Mouse (Mus musculus) hematopoietic stem cell, adult 5-6 weeks (primary cell): ENCODE data around the gene Gzmb. TPM values are rescaled to one million over a fixed set of nuclear protein-coding genes. Genes with fewer than 3 reads are reported as not detected.
"Not testable (repeated sequence)": the region's sequence is repeated elsewhere in the genome, so short reads cannot be mapped to it uniquely, and the experiment has no call there.

Experiments used
- ATAC-seq, 2 experiments: fragments of 125-278 bp in 1 of 2; replicated peaks in 1 of 2; 2 replicates each; pipeline ENCODE4 v1.8.0; 2016 to 2017; ENCODE audit warnings: inconsistent platforms in 2 of 2, mild to moderate bottlenecking in 2 of 2, moderate number of reproducible peaks in 2 of 2, low read depth in 1 of 2, moderate TSS enrichment in 1 of 2; ENCODE audit not compliant: low FRiP score in 2 of 2, poor library complexity in 2 of 2, severe bottlenecking in 2 of 2, insufficient read depth in 1 of 2, low TSS enrichment in 1 of 2
- total RNA-seq: library from RNA; stranded (forward); fragments of 172-1452, 232-1000 nt; gene quantifications from 2 replicates; pipeline ENCODE4 v1.2.3, GENCODE M21; 2017

The Gzmb gene
- total RNA-seq, result 0.99 and 1.3 TPM in 2 replicates

GRCm38 (mm10) chr14:56262153-56262552, at the start of gene Gzmb:
Gene Gzmb, minus strand, starts transcription at chr14:56262260.
- peak; percentile 66 to 76; a peak in 3 of 4 replicates for ATAC-seq

GRCm38 (mm10) chr14:56311801-56312200, 49.7 kb upstream of the Gzmb start:
- not testable (repeated sequence) for ATAC-seq

- ATAC-seq, result no peak
Observed at GRCm38 (mm10) chr14:56310238-56310637, 48.2 kb upstream of the Gzmb start.

GRCm38 (mm10) chr14:56304149-56304548, 42.1 kb upstream of the Gzmb start:
- peak; percentile 60 to 82; a peak in 3 of 4 replicates for ATAC-seq

- peak in 1 of 2 experiments; percentile 56; a peak in 1 of 4 replicates for ATAC-seq
Observed at GRCm38 (mm10) chr14:56303506-56304025, 41.5 kb upstream of the Gzmb start.

GRCm38 (mm10) chr14:56302091-56302490, 40.0 kb upstream of the Gzmb start:
- no peak for ATAC-seq

GRCm38 (mm10) chr14:56296786-56297185, 34.7 kb upstream of the Gzmb start:
- 0 out of 4 replicates have a peak, but pooled peaks of 1 of the 2 experiments have one; percentile 32 for ATAC-seq

GRCm38 (mm10) chr14:56296106-56296505, 34.0 kb upstream of the Gzmb start:
- no peak for ATAC-seq

- no peak for ATAC-seq
Observed at GRCm38 (mm10) chr14:56293146-56293545, 31.1 kb upstream of the Gzmb start.

- no peak for ATAC-seq
Observed at GRCm38 (mm10) chr14:56288651-56289050, 26.6 kb upstream of the Gzmb start.

GRCm38 (mm10) chr14:56287806-56288205, 25.7 kb upstream of the Gzmb start:
- ATAC-seq, result peak; percentile 48 to 49; a peak in 2 of 4 replicates

GRCm38 (mm10) chr14:56284356-56285325, 22.6 kb upstream of the Gzmb start:
- no peak; a peak in 1 of 4 replicates for ATAC-seq

GRCm38 (mm10) chr14:56283816-56284215, 21.8 kb upstream of the Gzmb start:
- no peak for ATAC-seq

GRCm38 (mm10) chr14:56281090-56281489, 19.0 kb upstream of the Gzmb start:
- no peak for ATAC-seq

- ATAC-seq, result not testable (repeated sequence)
Observed at GRCm38 (mm10) chr14:56278691-56279090, 16.6 kb upstream of the Gzmb start.

GRCm38 (mm10) chr14:56276096-56276495, 14.0 kb upstream of the Gzmb start:
- not testable (repeated sequence) for ATAC-seq

- no peak for ATAC-seq
Observed at GRCm38 (mm10) chr14:56266109-56266508, 4.0 kb upstream of the Gzmb start.

- no peak for ATAC-seq
Observed at GRCm38 (mm10) chr14:56240409-56240808, 21.7 kb downstream of the Gzmb start.
